Mouse (Mus musculus) lung, adult 2 months (tissue): Measurements from ENCODE around the gene Barhl2.

Source experiments
- CTCF ChIP-seq: fragments of 200-500 bp; IDR thresholded peaks from 2 replicates; pipeline ENCODE4 v1.5.1; 2011; ENCODE audit warnings: mild to moderate bottlenecking, low read length, control low read depth; ENCODE audit not compliant: insufficient read depth
- POLR2A ChIP-seq: fragments of 200-500 bp; IDR thresholded peaks from 2 replicates; pipeline ENCODE4 v1.6.1; 2011; ENCODE audit warnings: low read depth, mild to moderate bottlenecking, control low read depth, low read length, borderline replicate concordance; ENCODE audit errors: extremely low read depth

- TF ChIP-seq CTCF: no peak
- TF ChIP-seq POLR2A: no peak
Observed at GRCm38 (mm10) chr5:106451681-106452440, 6.1 kb downstream of the Barhl2 start.
